Mouse (Mus musculus): ENCODE data around the gene Casp9.

Casp9 gene

GRCm38 (mm10) chr4:141863726-141864280, 70.4 kb downstream of the Casp9 start:
- no peak for DNase-seq (ENCODE audit: extremely low read depth, low read depth)

- no peak for DNase-seq (ENCODE audit: extremely low read depth, low read depth)
Observed at GRCm38 (mm10) chr4:141864506-141864905, 71.1 kb downstream of the Casp9 start.

- no peak for DNase-seq (ENCODE audit: extremely low read depth, low read depth)
Observed at GRCm38 (mm10) chr4:141865006-141865405, 71.6 kb downstream of the Casp9 start.

Data from MEL-GATA-1-ER (cell line).